Mouse (Mus musculus): ENCODE results near the gene Alkbh1.
A peak's percentile ranks its signal among the peaks of the same experiment; 100 is the strongest.
"Not testable (repeated sequence)": the region's sequence is repeated elsewhere in the genome, so short reads cannot be mapped to it uniquely, and the experiment has no call there.

Gene Alkbh1

GRCm38 (mm10) chr12:87443700-87444122 lies at the start of gene Alkbh1, which contains the start of gene Slirp:
TSS of gene Alkbh1 (minus strand) at chr12:87444017.
TSS of gene Slirp (plus strand) at chr12:87443896.
- DNase-seq = peak; percentile 87 to 91

GRCm38 (mm10) chr12:87488683-87489082 lies 44.9 kb upstream of the Alkbh1 start:
- DNase-seq = not testable (repeated sequence)

GRCm38 (mm10) chr12:87482482-87482881 lies 38.7 kb upstream of the Alkbh1 start:
- DNase-seq = not testable (repeated sequence)

GRCm38 (mm10) chr12:87474756-87475155 lies 30.9 kb upstream of the Alkbh1 start:
- no peak for DNase-seq

GRCm38 (mm10) chr12:87471964-87472786 lies 28.4 kb upstream of the Alkbh1 start, which contains the start of gene Snw1:
TSS of gene Snw1 (minus strand) at chr12:87472274.
- peak; percentile 95 to 96 for DNase-seq

GRCm38 (mm10) chr12:87471421-87471963 lies 27.7 kb upstream of the Alkbh1 start:
- peak; percentile 29 to 50 for DNase-seq

- no peak for DNase-seq
These were observed 26.7 kb upstream of the Alkbh1 start for GRCm38 (mm10) chr12:87470263-87471136.

- no peak for DNase-seq
These were observed 21.0 kb upstream of the Alkbh1 start for GRCm38 (mm10) chr12:87464678-87465297.

GRCm38 (mm10) chr12:87449456-87449855 lies 5.6 kb upstream of the Alkbh1 start:
- DNase-seq = no peak

GRCm38 (mm10) chr12:87444211-87444610 lies 394 bp upstream of the Alkbh1 start:
- peak; percentile 37 to 50 for DNase-seq

- DNase-seq = no peak
These were observed 610 bp downstream of the Alkbh1 start for GRCm38 (mm10) chr12:87443115-87443699.

GRCm38 (mm10) chr12:87442177-87443114 lies 1.4 kb downstream of the Alkbh1 start:
- DNase-seq = no peak

- no peak for DNase-seq
These were observed 14.9 kb downstream of the Alkbh1 start for GRCm38 (mm10) chr12:87428885-87429284.

GRCm38 (mm10) chr12:87428295-87428694 lies 15.5 kb downstream of the Alkbh1 start:
- DNase-seq = no peak

GRCm38 (mm10) chr12:87426354-87427031 lies 17.3 kb downstream of the Alkbh1 start:
- DNase-seq = no peak

GRCm38 (mm10) chr12:87424516-87424915 lies 19.3 kb downstream of the Alkbh1 start:
- no peak for DNase-seq

- DNase-seq = no peak
These were observed 20.1 kb downstream of the Alkbh1 start for GRCm38 (mm10) chr12:87423700-87424099.

- no peak for DNase-seq
These were observed 21.9 kb downstream of the Alkbh1 start for GRCm38 (mm10) chr12:87421708-87422507.

GRCm38 (mm10) chr12:87419974-87420485 lies 23.8 kb downstream of the Alkbh1 start:
- no peak for DNase-seq

Measured in kidney, adult 8-10 months (tissue).